Mouse (Mus musculus) kidney, embryonic 16.5 days (tissue): ENCODE results near the gene Gm10378. TPM values are rescaled to one million over a fixed set of nuclear protein-coding genes. Genes with fewer than 3 reads are reported as not detected.
"Not testable (repeated sequence)": the region's sequence is repeated elsewhere in the genome, so short reads cannot be mapped to it uniquely, and the experiment has no call there.

ENCODE experiments used
- ATAC-seq: fragments of 200-750 bp; cut with Nextera tagmentation; 2 replicates; pipeline ENCODE4 v1.8.0; 2017; ENCODE audit warnings: moderate TSS enrichment; ENCODE audit not compliant: low FRiP score, low TSS enrichment
- H3K27ac ChIP-seq: fragments of 300-500 bp; sonication (generic); 2 replicates; pipeline ENCODE4 v1.5.1; 2014; ENCODE audit warnings: low read length
- H3K27me3 ChIP-seq: fragments of 300-500 bp; sonication (generic); 2 replicates; pipeline ENCODE4 v1.6.1; 2014; ENCODE audit warnings: low read length, control low read depth, mixed read lengths; ENCODE audit not compliant: insufficient read depth
- H3K36me3 ChIP-seq: fragments of 300-500 bp; sonication (generic); 2 replicates; pipeline ENCODE4 v1.6.1; 2014; ENCODE audit warnings: low read length, control low read depth, mixed read lengths; ENCODE audit not compliant: insufficient read depth
- H3K4me1 ChIP-seq: fragments of 300-500 bp; sonication (generic); 2 replicates; pipeline ENCODE4 v1.6.1; 2014; ENCODE audit warnings: low read length, control low read depth, mixed read lengths; ENCODE audit not compliant: insufficient read depth
- H3K4me2 ChIP-seq: fragments of 300-500 bp; sonication (generic); replicated peaks from 2 replicates; pipeline ENCODE4 v1.6.1; 2014; ENCODE audit warnings: low read depth, low read length
- H3K4me3 ChIP-seq: fragments of 300-500 bp; sonication (generic); 2 replicates; pipeline ENCODE4 v1.5.1; 2014; ENCODE audit warnings: mild to moderate bottlenecking, low read length
- H3K9ac ChIP-seq: fragments of 300-500 bp; sonication (generic); replicated peaks from 2 replicates; pipeline ENCODE4 v1.6.1; 2014; ENCODE audit warnings: low read length
- H3K9me3 ChIP-seq: fragments of 300-500 bp; sonication (generic); 2 replicates; pipeline ENCODE4 v1.6.1; 2016; ENCODE audit warnings: low read length, control low read depth
- WGBS: fragments of 180-500 bp; shearing (Covaris S2); extraction: QIAGEN DNeasy Blood & Tissue Kit; methylation state at CpG from one replicate; pipeline ENCODE4 v1.1.7; 2014; 5-methylcytosine and 5-hydroxymethylcytosine counted together
- microRNA-seq: library from miRNA; unstranded; fragments of <30 nt; microRNA quantifications from one replicate; pipeline ENCODE4, GENCODE M21; 2016
- polyA plus RNA-seq: library from polyadenylated mRNA; unstranded; fragments of >200 nt; fragmentation: Nextera tagmentation; extraction: Ambion mirVana; gene quantifications from 2 replicates; pipeline ENCODE4 v1.2.1, GENCODE M21; 2015

The Gm10378 gene
- polyA plus RNA-seq, result not detected in 2 replicates

DNA sequence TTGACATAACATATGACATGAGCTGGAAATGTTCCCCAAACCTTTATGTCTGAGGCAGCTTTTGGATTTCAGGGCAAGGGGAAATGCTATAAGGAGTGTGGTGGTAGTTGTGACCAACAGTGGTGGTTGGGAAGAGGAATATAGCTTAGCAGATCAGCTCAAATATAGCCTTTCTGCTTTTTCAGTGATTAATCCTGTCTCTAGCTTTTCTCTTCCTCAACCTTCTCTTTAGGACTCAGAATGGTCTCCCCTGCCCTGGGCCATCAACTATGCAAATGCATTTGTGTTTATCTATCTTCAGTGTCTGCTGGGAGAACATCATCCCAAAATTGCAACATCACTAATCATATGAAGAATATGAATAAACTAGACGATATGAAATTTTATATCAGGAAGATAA, at the start of gene Gm10378:
Gm10378 (plus strand) TSS at position 301 of the 400 bp plus-strand sequence.
- not testable (repeated sequence) for H3K9me3 ChIP-seq, H3K36me3 ChIP-seq, H3K9ac ChIP-seq, H3K27me3 ChIP-seq, H3K4me1 ChIP-seq, H3K4me3 ChIP-seq, H3K27ac ChIP-seq, H3K4me2 ChIP-seq, ATAC-seq
- no CpG with 5 or more reads among the region's 1 CpGs for WGBS

DNA sequence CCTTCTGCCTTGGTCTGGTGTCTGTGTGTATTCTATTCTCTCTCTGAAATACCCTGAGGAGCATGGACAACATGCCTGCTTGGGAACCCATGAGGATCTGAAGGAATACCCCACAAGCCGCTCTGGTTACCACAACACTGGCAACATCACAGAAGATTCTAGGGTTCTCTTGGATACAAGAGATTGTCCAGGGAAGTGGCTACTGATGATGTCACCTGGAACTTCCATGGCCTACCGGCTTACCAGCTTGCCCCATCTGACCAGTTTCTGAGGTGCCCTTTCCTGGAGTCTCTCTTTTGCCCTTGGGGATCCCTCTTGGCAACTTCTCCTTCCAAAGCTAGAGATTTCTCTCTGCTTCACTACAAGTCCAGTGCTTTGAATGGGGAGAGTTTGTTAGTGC, 13.9 kb upstream of the Gm10378 start, which contains the start of gene Gm3633:
Gm3633 (minus strand) TSS at position 101 of the 400 bp plus-strand sequence.
- H3K4me2 ChIP-seq, H3K27ac ChIP-seq, H3K4me1 ChIP-seq, H3K27me3 ChIP-seq, H3K9me3 ChIP-seq, H3K4me3 ChIP-seq, H3K36me3 ChIP-seq, ATAC-seq, H3K9ac ChIP-seq: not testable (repeated sequence)
- no CpG with 5 or more reads among the region's 2 CpGs for WGBS

Small RNAs within 50 kb of the gene (microRNA-seq; reads per million reads assigned to microRNA genes)
- gene Gm23620 (not detected), gene Gm25228 (not detected)

Other genes with a start within 250 kb of the Gm10378 start
- not detected in 2 replicates for gene Gm8005, start 216.3 kb upstream of the Gm10378 start, polyA plus RNA-seq
- not detected in 2 replicates for gene Gm8011, start 192.1 kb upstream of the Gm10378 start, polyA plus RNA-seq
- gene Gm8020, start 153.6 kb upstream of the Gm10378 start, polyA plus RNA-seq, result not detected in 2 replicates
- not detected in 2 replicates for gene Gm8024, start 131.7 kb upstream of the Gm10378 start, polyA plus RNA-seq
- gene Gm17124, start 56.1 kb upstream of the Gm10378 start, polyA plus RNA-seq, result not detected in 2 replicates
- not detected in 2 replicates for gene Gm3633, start 14.0 kb upstream of the Gm10378 start, polyA plus RNA-seq
- gene Gm3015, start 112.9 kb downstream of the Gm10378 start, polyA plus RNA-seq, result not detected in 2 replicates
- gene Gm10377, start 142.0 kb downstream of the Gm10378 start, polyA plus RNA-seq, result not detected in 2 replicates
- not detected in 2 replicates for gene Gm21977, start 197.5 kb downstream of the Gm10378 start, polyA plus RNA-seq